Mouse (Mus musculus): ENCODE results near the gene Raver1.

- peak; percentile 13 for TF ChIP-seq CTCF (IDR thresholded peaks at IDR 0.05; ENCODE audit: low read depth, low read length)
- TF ChIP-seq EP300 (IDR thresholded peaks at IDR 0.05; ENCODE audit: insufficient read depth, low read depth, low read length): no peak
- no peak for TF ChIP-seq POLR2A (IDR thresholded peaks at IDR 0.05; ENCODE audit: insufficient read depth, low read length)
Measured at GRCm38 (mm10) chr9:21067006-21067684, 24.7 kb downstream of the Raver1 start, which contains the start of gene Zglp1.
